Mouse (Mus musculus) MN1 (cell line): ENCODE measurements around the gene Hsd17b13.
"Not testable (repeated sequence)": the region's sequence is repeated elsewhere in the genome, so short reads cannot be mapped to it uniquely, and the experiment has no call there.

Source experiments
- DNase-seq: peaks from one replicate; pipeline ENCODE4 v3.0.0-alpha.2; 2016; ENCODE audit warnings: low spot score

The Hsd17b13 gene

DNA sequence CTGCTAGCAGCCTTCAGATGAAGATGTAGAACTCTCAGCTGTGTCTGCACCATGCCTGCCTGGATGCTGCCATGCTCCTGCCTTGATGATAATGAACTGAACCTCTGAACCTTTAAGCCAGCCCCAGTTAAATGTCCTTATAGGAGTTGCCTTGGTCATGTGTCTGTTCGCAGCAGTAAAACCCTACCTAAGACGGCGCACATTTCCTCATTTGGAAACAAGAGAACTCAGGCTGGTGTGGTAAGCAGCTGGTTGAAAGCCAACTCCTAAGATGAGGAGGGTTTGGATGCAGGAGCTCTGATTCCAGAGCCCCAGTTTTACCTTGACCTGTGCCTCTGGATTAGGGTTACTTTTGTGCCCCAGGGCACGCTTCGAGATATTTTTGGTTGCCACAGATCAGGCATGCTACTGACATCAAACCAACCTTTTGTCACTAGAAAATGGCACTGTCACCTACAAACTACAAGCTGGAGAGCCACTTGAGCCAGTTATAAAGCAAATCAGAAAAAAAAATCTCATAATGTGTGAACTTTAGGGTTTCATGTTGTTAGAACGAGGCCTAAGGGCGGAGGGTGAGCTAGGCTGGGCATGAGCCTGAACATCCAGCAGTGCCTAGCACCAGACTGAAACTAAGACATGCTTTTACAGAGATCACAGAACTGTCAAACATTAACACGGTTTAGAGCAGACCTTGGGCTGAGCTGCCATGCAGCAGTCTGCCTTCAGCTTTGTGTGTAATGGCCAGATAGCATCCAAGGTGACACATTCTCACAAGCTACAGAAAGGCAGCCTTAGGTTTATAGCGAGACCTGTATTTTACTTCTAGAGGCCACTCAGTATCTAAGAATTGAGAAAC lies 3.7 kb upstream of the Hsd17b13 start:
- DNase-seq: no peak

DNA sequence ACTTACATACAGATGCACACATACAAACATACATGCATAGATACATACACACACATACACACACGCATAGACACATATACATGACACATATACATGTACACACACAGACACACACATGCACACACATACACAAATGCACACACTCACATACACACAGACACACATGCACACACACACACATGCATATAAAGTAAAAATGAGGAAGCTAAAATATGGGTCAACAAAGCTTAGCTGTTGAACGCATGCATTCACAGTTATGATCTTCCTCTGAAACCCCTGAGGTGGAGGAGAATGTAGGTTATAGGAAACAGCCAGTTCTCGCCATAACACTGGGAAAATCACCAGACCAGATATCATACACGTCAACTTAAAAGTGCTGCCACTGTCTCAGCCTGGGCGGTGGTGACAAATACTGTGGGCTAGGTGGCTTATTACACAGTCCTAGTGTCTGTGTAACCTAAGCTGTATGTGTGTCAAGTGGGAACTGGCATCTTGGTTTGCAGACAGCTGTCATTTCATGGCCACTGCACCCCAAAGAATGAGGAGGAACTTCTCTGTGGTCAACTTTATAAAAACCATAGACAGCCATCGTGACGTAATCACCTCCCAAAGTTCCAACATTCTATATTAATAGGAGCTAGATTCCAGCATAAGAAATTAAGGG lies 829 bp upstream of the Hsd17b13 start:
- no peak for DNase-seq

GRCm38 (mm10) chr5:103975736-103976135 lies 1.5 kb downstream of the Hsd17b13 start:
- DNase-seq: no peak

DNA sequence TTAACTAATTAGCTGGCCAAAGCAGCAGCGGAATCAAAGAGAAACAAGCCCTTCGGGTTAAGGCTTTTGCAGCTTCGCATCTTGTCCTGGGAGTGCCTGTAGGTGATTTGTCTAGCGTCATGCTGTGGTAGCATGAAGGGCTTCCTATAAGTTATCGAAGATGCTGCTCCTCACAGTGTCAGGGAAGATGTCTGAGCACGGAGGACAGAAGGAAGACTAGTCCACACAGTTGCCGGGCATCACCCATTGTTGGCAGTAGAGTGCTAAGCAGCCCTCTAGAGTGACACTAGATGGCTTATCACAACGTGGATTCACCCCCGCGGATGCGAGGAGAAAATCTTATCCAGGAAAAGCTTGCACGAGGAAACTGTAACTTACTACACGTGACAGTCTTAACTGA lies 4.4 kb downstream of the Hsd17b13 start:
- peak; percentile 9 for DNase-seq

GRCm38 (mm10) chr5:103972379-103972778 lies 4.8 kb downstream of the Hsd17b13 start:
- DNase-seq: no peak

- DNase-seq: no peak
These were observed 6.2 kb downstream of the Hsd17b13 start for GRCm38 (mm10) chr5:103971051-103971450.

- DNase-seq: no peak
These were observed 14.2 kb downstream of the Hsd17b13 start for GRCm38 (mm10) chr5:103962935-103963429.

DNA sequence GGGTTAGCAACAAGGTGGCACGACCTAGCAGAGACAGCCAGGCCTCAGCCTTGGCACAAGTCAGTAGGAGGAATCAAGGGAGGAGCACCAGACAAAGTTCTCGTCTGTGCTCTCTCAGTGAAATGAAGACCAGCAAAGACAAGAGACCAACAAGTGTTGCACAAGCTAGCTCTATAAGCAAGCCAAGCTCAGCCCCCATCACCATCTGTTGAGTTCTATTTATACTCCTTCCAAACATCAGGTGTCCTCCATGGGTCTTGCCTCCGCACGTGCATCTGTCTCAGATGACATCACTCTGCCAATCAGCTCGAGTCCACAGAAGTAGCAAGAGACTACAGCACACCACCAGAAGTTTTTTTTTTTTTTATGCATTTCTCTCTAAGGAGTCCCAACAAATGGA lies 22.6 kb downstream of the Hsd17b13 start:
- DNase-seq: no peak

- peak; percentile 69 for DNase-seq
These were observed 23.8 kb downstream of the Hsd17b13 start for GRCm38 (mm10) chr5:103953135-103954083.

DNA sequence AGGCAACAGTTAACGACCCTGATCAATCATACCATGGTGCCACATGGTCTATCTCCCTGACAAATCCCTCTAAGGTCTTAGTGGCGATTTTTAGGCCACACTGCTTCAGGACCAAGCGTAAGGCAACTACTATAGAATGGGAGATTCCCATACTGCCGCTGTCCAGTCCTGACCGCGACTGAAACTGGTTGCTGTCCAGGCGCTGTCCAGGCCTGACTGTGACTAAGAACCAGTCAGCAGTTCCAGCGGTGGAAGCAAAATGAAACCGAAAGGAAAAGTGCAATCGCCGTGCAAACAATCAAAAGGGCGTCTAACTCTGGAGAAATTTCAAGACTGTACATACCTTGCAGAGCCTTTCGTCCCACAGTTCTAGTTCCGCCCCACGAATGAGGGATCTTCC lies 27.1 kb downstream of the Hsd17b13 start:
- not testable (repeated sequence) for DNase-seq

- no peak for DNase-seq
These were observed 34.0 kb downstream of the Hsd17b13 start for GRCm38 (mm10) chr5:103943183-103943582.

DNA sequence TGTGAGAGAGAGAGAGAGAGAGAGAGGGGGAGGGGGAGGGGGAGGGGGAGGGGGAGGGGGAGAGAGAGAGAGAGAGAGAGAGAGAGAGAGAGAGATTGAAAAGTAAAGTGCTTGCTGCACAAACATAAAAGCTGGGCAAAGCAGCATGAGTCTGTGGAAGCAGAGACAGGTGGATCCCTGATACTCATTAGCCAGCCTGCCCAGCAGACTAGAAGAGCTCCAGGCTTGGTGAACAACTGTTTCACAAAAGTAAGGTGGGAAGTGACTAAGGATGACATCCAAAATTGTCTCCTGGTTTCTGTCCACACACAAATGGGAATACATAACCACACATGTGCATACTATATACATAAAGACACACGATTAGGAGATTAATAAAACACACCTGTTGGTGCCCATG lies 37.4 kb downstream of the Hsd17b13 start:
- no peak for DNase-seq

DNA sequence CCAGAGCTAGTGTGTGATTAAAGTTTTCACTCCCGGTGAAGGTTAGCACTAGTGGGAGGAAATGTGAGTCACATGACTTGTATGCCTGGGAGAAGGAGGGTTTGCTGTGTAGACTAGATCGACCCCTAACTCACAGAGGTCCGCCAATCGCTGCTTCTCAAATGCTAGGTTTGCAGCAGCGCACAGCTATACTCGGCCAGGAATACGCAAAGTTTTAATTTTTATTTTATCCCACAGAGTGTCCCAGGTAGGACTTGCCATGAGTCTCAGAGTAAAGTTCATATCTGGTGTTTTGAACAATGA lies 37.9 kb downstream of the Hsd17b13 start:
- DNase-seq: no peak

DNA sequence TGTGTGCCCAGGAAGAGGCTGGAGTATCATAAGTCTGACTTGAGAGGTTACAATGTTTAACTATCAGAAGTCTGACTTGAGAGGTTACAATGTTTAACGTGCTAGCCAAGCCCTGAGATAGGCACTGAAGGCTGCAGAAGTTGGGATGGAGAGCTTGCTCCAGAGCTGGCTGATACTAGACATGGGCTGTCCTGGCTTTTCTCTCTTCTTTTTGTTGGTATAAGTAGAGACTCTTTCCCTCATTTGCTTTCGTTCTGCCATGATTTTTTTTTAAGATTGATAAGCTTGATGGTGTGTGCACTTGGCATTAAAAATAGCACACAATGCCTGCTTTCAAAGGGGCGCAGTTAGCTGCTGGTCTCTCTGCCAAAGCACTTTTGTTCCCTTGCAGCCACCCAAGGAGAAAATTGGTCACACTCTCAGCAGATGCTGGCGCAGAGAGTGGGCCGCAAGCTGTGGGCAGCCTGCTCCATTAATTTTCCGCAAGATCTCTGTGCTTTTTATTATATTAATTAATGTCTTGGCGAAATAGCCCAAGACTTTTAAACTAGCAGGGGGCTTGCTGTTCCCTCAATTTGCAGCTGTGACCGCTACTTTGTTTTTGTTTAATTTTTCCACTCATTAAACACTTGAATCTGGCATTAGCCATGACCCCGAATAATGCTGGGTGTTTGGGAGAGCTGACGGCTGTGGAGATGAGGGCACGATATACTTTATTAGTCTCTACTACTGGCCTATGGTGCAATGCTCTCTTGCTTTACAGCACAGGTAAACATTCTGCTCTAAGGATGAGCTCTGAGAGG lies 38.5 kb downstream of the Hsd17b13 start:
- no peak for DNase-seq

- peak; percentile 14 for DNase-seq
These were observed 40.2 kb downstream of the Hsd17b13 start for GRCm38 (mm10) chr5:103936906-103937589.

GRCm38 (mm10) chr5:103931924-103932323 lies 45.3 kb downstream of the Hsd17b13 start:
- DNase-seq: not testable (repeated sequence)

DNA sequence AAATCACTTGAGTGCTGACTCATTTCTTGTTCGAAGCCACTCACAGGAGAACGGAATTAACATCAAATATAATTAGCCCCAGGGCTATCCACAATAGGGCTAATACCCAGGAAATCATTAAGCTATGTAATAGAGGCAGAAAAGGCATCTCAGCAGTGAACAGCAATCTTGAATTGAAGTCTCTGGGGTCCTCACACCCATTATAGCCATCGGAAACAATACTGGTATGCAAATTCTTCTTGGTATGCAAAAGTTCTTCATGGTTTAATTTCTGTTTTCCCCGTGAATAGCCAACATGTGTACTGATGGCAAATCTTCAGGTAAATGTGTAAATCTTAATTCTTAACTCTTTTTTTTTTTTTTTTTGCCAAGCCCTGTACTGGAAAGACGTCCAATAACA lies 46.7 kb downstream of the Hsd17b13 start:
- no peak for DNase-seq

DNA sequence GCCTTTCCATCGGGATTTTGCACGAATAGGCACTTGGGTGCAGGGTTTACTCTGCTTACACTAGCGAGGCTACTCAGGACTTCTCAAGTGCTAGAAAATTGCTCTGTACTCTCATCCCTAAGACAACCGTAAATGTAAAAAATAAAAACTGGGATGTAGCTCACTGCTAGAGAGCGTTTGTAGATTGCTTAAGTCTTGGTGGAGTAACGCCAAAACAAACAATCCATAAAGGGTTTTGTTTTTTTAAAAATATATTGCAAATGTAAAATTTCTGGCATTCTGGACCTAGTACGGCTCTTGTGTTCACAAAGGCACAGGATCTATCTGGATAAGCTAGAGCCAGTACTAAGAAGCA lies 49.0 kb downstream of the Hsd17b13 start:
- no peak for DNase-seq

DNA sequence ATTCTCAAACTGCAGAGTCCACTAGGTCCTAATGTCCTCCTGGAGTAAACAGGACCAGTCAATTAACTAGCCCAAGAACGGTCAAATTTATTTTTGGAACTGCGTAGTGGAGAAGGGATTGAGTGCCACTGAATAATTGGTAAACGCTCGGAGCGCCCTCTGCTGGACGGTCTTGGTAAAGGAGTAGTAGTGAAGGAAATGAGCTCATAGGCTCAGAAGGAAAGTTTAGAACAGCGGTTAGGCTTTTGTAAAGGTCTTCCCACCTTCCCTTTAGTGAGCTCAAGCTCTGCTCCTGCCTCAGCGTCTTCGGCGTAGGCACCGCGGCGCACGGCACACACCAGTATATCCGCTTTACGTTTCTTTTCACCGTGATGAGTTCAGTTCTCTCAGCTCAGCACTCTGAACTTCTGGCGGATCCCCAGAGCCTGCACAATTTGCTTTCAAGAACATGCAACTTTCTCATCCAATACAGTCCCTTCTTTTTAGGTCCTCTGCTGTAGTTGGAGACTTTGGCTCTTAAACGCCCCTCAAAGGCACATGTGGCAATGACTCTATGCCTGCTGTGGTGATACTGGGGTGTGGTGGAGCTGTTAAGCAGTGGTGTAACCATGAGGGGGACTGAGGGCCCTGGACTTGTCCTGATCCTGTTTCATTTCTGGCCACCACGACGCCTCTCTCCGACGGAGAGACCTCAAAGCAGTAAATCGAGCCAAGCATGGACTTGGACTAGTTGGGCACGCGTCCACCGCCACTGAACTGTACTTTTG lies 49.6 kb downstream of the Hsd17b13 start:
- DNase-seq: peak; percentile 84

- DNase-seq: no peak
These were observed 50.8 kb downstream of the Hsd17b13 start for GRCm38 (mm10) chr5:103926398-103926797.
